In genomic region chr3:97254861-97255465, GRCm38 (mm10) we compare ENCODE assay signal across 12 mouse cellular contexts. TPM values are rescaled to one million over a fixed set of nuclear protein-coding genes. Genes with fewer than 3 reads are reported as not detected.
DNase-seq lines count a peak whose midpoint lies in the region; ATAC-seq and TF ChIP-seq lines count a peak whose summit lies in the region.
"Had no signal": no experiment of that assay in that cellular context is flagged by ENCODE, and none has a peak within 500 bp of the region (broad histone marks: within the 10 kb centered on the region; RNA-seq: fewer than 3 reads in every experiment).

No protein-coding gene starts in this region.

- no peak for TF ChIP-seq POLR2A in MEL (IDR thresholded peaks at IDR 0.05; ENCODE audit: control insufficient read depth in 1 of 2, insufficient read depth in 1 of 2, low read depth in 1 of 2, low read length in 2 of 2, poor library complexity in 1 of 2)

- peak; percentile 53 to 72 for TF ChIP-seq EP300 in MEL (IDR thresholded peaks at IDR 0.05; ENCODE audit: low read depth in 1 of 2, low read length in 2 of 2)

- no peak overlapping the region for H3K9ac ChIP-seq in hindbrain, embryonic 12.5 days
- no peak overlapping the region for H3K9ac ChIP-seq in MEL (ENCODE audit: control insufficient read depth, low read depth, low read length, poor library complexity, severe bottlenecking)

- TF ChIP-seq CTCF in MEL (IDR thresholded peaks at IDR 0.05 in 2 of 3, conservative IDR thresholded peaks at IDR 0.05 in 1 of 3; ENCODE audit: control insufficient read depth in 1 of 3, insufficient read depth in 1 of 3, low read depth in 2 of 3, low read length in 3 of 3, poor library complexity in 1 of 3, severe bottlenecking in 1 of 3): no peak

- no peak for TF ChIP-seq RAD21 in MEL (IDR thresholded peaks at IDR 0.05; ENCODE audit: low read depth, low read length)

- no peak overlapping the region for H3K4me3 ChIP-seq in hindbrain, embryonic 10.5 days
- no peak overlapping the region for H3K4me3 ChIP-seq in hindbrain, embryonic 12.5 days
- H3K4me3 ChIP-seq in MEL (ENCODE audit: control insufficient read depth in 1 of 2, insufficient read depth in 1 of 2, low read depth in 2 of 2, low read length in 2 of 2): no peak overlapping the region
- H3K4me3 ChIP-seq in embryonic facial prominence, embryonic 10.5 days: no peak overlapping the region

- no peak for DNase-seq in hindbrain, embryonic 10.5 days (ENCODE audit: low spot score)
- peak; percentile 55 for DNase-seq in MEL (ENCODE audit: low read depth, low spot score)
- DNase-seq in embryonic facial prominence, embryonic 10.5 days (ENCODE audit: low spot score): peak; percentile 17
- no peak for DNase-seq in ovary, adult 18-20 months (ENCODE audit: low spot score)
- no peak for DNase-seq in left cerebral cortex, postnatal 36 days (ENCODE audit: low spot score in 2 of 2)
- DNase-seq: gastrocnemius, postnatal 25 days; kidney, adult 11 months; kidney, postnatal 25 days; lung, adult 2 months; right cerebral cortex, postnatal 14 days had no signal

- H3K27me3 ChIP-seq in hindbrain, embryonic 10.5 days (ENCODE audit: insufficient read depth, poor library complexity, severe bottlenecking): no peaks in the 10 kb centered on the region
- no peaks in the 10 kb centered on the region for H3K27me3 ChIP-seq in hindbrain, embryonic 12.5 days
- H3K27me3 ChIP-seq in MEL (ENCODE audit: control insufficient read depth in 1 of 2, insufficient read depth in 2 of 2, low read length in 2 of 2): peaks cover 6 to 7% of the 10 kb centered on the region in 2 experiments
- H3K27me3 ChIP-seq in embryonic facial prominence, embryonic 10.5 days (replicated peaks; ENCODE audit: low read depth, poor library complexity, severe bottlenecking): no peaks in the 10 kb centered on the region

- H3K27ac ChIP-seq in hindbrain, embryonic 10.5 days: peak overlapping the region; percentile 46
- no peak overlapping the region for H3K27ac ChIP-seq in hindbrain, embryonic 12.5 days
- H3K27ac ChIP-seq in MEL (ENCODE audit: control insufficient read depth, low read depth, low read length): no peak overlapping the region
- peak overlapping the region; percentile 83 for H3K27ac ChIP-seq in embryonic facial prominence, embryonic 10.5 days (replicated peaks)

- H3K9me3 ChIP-seq in hindbrain, embryonic 10.5 days: peaks cover 15% of the 10 kb centered on the region
- H3K9me3 ChIP-seq in hindbrain, embryonic 12.5 days (replicated peaks): no peaks in the 10 kb centered on the region
- H3K9me3 ChIP-seq in MEL (replicated peaks; ENCODE audit: insufficient read depth, low read length): no peaks in the 10 kb centered on the region
- peaks cover 10% of the 10 kb centered on the region for H3K9me3 ChIP-seq in embryonic facial prominence, embryonic 10.5 days

- H3K79me2 ChIP-seq in MEL (ENCODE audit: control insufficient read depth, insufficient read depth, low read length, poor library complexity): no peaks in the 10 kb centered on the region

- ATAC-seq in hindbrain, embryonic 12.5 days (ENCODE audit: low FRiP score): no peak
- 0 out of 2 replicates have a peak, but pooled peaks have one; percentile 12 for ATAC-seq in megakaryocyte, adult 5-6 weeks (ENCODE audit: poor library complexity, severe bottlenecking)

- H3K4me1 ChIP-seq in hindbrain, embryonic 10.5 days (replicated peaks): peaks cover 42% of the 10 kb centered on the region
- peaks cover 31% of the 10 kb centered on the region for H3K4me1 ChIP-seq in hindbrain, embryonic 12.5 days
- peaks cover 2 to 7% of the 10 kb centered on the region in 2 experiments; a peak in 3 of 4 replicates for H3K4me1 ChIP-seq in MEL (ENCODE audit: control insufficient read depth in 1 of 2, insufficient read depth in 2 of 2, low read length in 2 of 2)
- peaks cover 47% of the 10 kb centered on the region for H3K4me1 ChIP-seq in embryonic facial prominence, embryonic 10.5 days

- H3K4me2 ChIP-seq in hindbrain, embryonic 12.5 days (replicated peaks): no peak overlapping the region

- 18% methylated on average over 5 of the region's 5 CpGs for WGBS in hindbrain, embryonic 10.5 days
- WGBS in hindbrain, embryonic 12.5 days: 5% methylated on average over 5 of the region's 5 CpGs
- 16% methylated on average over 5 of the region's 5 CpGs for WGBS in embryonic facial prominence, embryonic 10.5 days

- peaks cover 17% of the 10 kb centered on the region for H3K36me3 ChIP-seq in hindbrain, embryonic 10.5 days
- peaks cover 3% of the 10 kb centered on the region; the same call in 1 of the 2 replicates for H3K36me3 ChIP-seq in hindbrain, embryonic 12.5 days
- H3K36me3 ChIP-seq in MEL (ENCODE audit: control insufficient read depth in 1 of 2, insufficient read depth in 2 of 2, low read length in 2 of 2): no peaks in the 10 kb centered on the region
- H3K36me3 ChIP-seq in embryonic facial prominence, embryonic 10.5 days (replicated peaks): peaks cover 17% of the 10 kb centered on the region

- intact Hi-C loops in left cerebral cortex, postnatal 36 days (cut with DNase I): no loop called here

TF ChIP-seq in MEL, 35 proteins besides CTCF, POLR2A, EP300 and RAD21:
- TF ChIP-seq SIN3A (IDR thresholded peaks at IDR 0.05; ENCODE audit: low read length) (no peak), MAX (IDR thresholded peaks at IDR 0.05; ENCODE audit: low read length) (no peak), MAZ (IDR thresholded peaks at IDR 0.05; ENCODE audit: low read depth, low read length) (peak; percentile 45; the same call in 1 of the 2 replicates), TCF12 (IDR thresholded peaks at IDR 0.05; ENCODE audit: low read depth, low read length) (peak; percentile 34; the same call in 1 of the 2 replicates), RCOR1 (IDR thresholded peaks at IDR 0.05; ENCODE audit: low read depth, low read length) (peak; percentile 37; the same call in 1 of the 2 replicates), GATA1 (IDR thresholded peaks at IDR 0.05; ENCODE audit: low read depth, low read length) (0 out of 2 replicates have a peak, but pooled peaks have one; percentile 3), MXI1 (IDR thresholded peaks at IDR 0.05; ENCODE audit: low read depth, low read length) (no peak), TAL1 (IDR thresholded peaks at IDR 0.05; ENCODE audit: low read length) (peak; percentile 88)

RNA-seq across cellular contexts. Expression of gene Bcl9, which starts 42.8 kb away (rescaled TPM):
- 52.3 and 71.6 TPM in 2 replicates for polyA plus RNA-seq in hindbrain, embryonic 10.5 days (2016; fragmentation: Nextera tagmentation; extraction: Ambion mirVana)
- polyA plus RNA-seq in hindbrain, embryonic 12.5 days (2016; fragmentation: Nextera tagmentation; extraction: Ambion mirVana): 72.8 and 82.3 TPM in 2 replicates
- total RNA-seq in MEL (2012; rRNA removed): 2.1 and 4.6 TPM in 2 replicates
- polyA plus RNA-seq in MEL (2012; ENCODE audit: insufficient read depth in 1 of 2, insufficient read length in 2 of 2, low read depth in 1 of 2, low replicate concordance in 2 of 2, missing spikeins in 1 of 2): 10 to 100 TPM in 1 of 2 experiments, not detected in 1; 20.8 TPM
- 60.9 and 73.5 TPM in 2 replicates for polyA plus RNA-seq in embryonic facial prominence, embryonic 10.5 days (2016; fragmentation: Nextera tagmentation; extraction: Ambion mirVana)
- 10.2 and 12.7 TPM in 2 replicates for total RNA-seq in megakaryocyte, adult 5-6 weeks (2015)
- 3.0 and 4.1 TPM in 2 replicates for total RNA-seq in megakaryocyte, adult 5-6 weeks (2017)
- total RNA-seq in left cerebral cortex, postnatal 36 days (2021): 10 to 100 TPM; 42.2 to 53.0 TPM

Comparison
In these comparisons a context has a peak if more than half of its experiments do, and no peak if none do; other contexts are left out.
1. H3K27ac ChIP-seq: peak in hindbrain, embryonic 10.5 days (single experiment) and embryonic facial prominence, embryonic 10.5 days (single experiment); none in hindbrain, embryonic 12.5 days (single experiment) and MEL (single experiment).
2. DNase-seq: peak in MEL (single experiment) and embryonic facial prominence, embryonic 10.5 days (single experiment); none in hindbrain, embryonic 10.5 days (single experiment), ovary, adult 18-20 months (single experiment) and left cerebral cortex, postnatal 36 days (0 of 2).